In the genomic region with DNA sequence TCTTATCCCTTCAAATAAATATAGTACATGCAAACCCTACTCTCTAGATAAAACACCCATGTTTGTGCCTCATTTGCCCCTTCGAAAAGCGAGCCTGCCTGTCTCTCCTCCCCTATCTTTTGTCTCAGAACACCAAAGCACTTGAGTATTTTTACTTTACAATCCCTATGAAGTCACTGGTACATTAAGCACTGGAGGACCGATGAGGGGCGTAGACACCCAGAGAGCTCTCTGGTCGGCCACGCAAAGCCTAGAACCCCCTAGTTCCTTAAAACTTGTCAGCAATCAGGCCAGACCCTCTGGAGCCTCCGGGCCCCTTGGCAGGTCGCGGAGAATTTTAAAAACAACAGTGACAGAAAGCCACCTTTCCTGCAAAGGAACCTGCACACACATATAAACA, we compare ENCODE assay signal across 9 mouse cellular contexts. TPM values are rescaled to one million over a fixed set of nuclear protein-coding genes. Genes with fewer than 3 reads are reported as not detected.
DNase-seq lines count a peak whose midpoint lies in the region; ATAC-seq and TF ChIP-seq lines count a peak whose summit lies in the region.
"Had no signal": no experiment of that assay in that cellular context is flagged by ENCODE, and none has a peak within 500 bp of the region (broad histone marks: within the 10 kb centered on the region; RNA-seq: fewer than 3 reads in every experiment).

No protein-coding gene starts in this region.

- no peaks in the 10 kb centered on the region for H3K36me3 ChIP-seq in lung, embryonic 14.5 days (ENCODE audit: insufficient read depth)
- no peaks in the 10 kb centered on the region for H3K36me3 ChIP-seq in hindbrain, postnatal 0 days (ENCODE audit: insufficient read depth, low read length)
- no peaks in the 10 kb centered on the region for H3K36me3 ChIP-seq in neural tube, embryonic 14.5 days (ENCODE audit: control insufficient read depth, insufficient read depth, low read length)

- H3K4me1 ChIP-seq in lung, embryonic 14.5 days (ENCODE audit: insufficient read depth): no peaks in the 10 kb centered on the region; the same call in none of the 2 replicates
- no peaks in the 10 kb centered on the region for H3K4me1 ChIP-seq in hindbrain, postnatal 0 days (ENCODE audit: insufficient read depth, low read length)
- H3K4me1 ChIP-seq in neural tube, embryonic 14.5 days (ENCODE audit: control insufficient read depth, insufficient read depth, low read length): peaks cover 15% of the 10 kb centered on the region; the same call in 1 of the 2 replicates

- peak overlapping the region; percentile 85 for H3K4me2 ChIP-seq in lung, embryonic 14.5 days
- H3K4me2 ChIP-seq in hindbrain, postnatal 0 days (ENCODE audit: low read depth, low read length): peak overlapping the region; percentile 81
- peak overlapping the region; percentile 64 for H3K4me2 ChIP-seq in neural tube, embryonic 14.5 days (ENCODE audit: low read depth, low read length)

- H3K9me3 ChIP-seq in lung, embryonic 14.5 days (ENCODE audit: low read depth, low read length): no peaks in the 10 kb centered on the region
- H3K9me3 ChIP-seq in hindbrain, postnatal 0 days (ENCODE audit: low read length): no peaks in the 10 kb centered on the region
- H3K9me3 ChIP-seq in neural tube, embryonic 14.5 days (ENCODE audit: control insufficient read depth, low read length): no peaks in the 10 kb centered on the region

- peaks cover 11% of the 10 kb centered on the region; the same call in 1 of the 2 replicates for H3K27me3 ChIP-seq in lung, embryonic 14.5 days (ENCODE audit: insufficient read depth, low read length)
- H3K27me3 ChIP-seq in hindbrain, postnatal 0 days (ENCODE audit: insufficient read depth, low read length): no peaks in the 10 kb centered on the region
- no peaks in the 10 kb centered on the region for H3K27me3 ChIP-seq in neural tube, embryonic 14.5 days (ENCODE audit: control insufficient read depth, insufficient read depth, low read length)

- TF ChIP-seq CTCF in lung, embryonic 14.5 days (IDR thresholded peaks at IDR 0.05; ENCODE audit: low read depth): no peak
- no peak for TF ChIP-seq CTCF in hindbrain, postnatal 0 days (IDR thresholded peaks at IDR 0.05; ENCODE audit: low read depth)

- no peak overlapping the region for H3K27ac ChIP-seq in lung, embryonic 14.5 days (ENCODE audit: low read depth)
- peak overlapping the region; percentile 38; the same call in 1 of the 2 replicates for H3K27ac ChIP-seq in hindbrain, postnatal 0 days
- peak overlapping the region; percentile 92 for H3K27ac ChIP-seq in neural tube, embryonic 14.5 days (ENCODE audit: low read depth, low read length)

- peak; percentile 9 for DNase-seq in cerebellum, adult 9-10 months
- no peak for DNase-seq in cerebellum, postnatal 4 days (ENCODE audit: low spot score in 2 of 2)
- DNase-seq in lung, embryonic 14.5 days: peak; percentile 8
- DNase-seq in lung, postnatal 10 days: no peak
- DNase-seq in hindbrain, postnatal 0 days (ENCODE audit: low spot score): no peak
- DNase-seq in ovary, postnatal 10 days (ENCODE audit: low spot score): no peak
- DNase-seq in kidney, postnatal 25 days: no peak
- DNase-seq: kidney, adult 2 months had no signal

- WGBS in lung, embryonic 14.5 days: 44% methylated on average over 9 of the region's 9 CpGs
- WGBS in hindbrain, postnatal 0 days: 15% methylated on average over 9 of the region's 9 CpGs
- 15% methylated on average over 9 of the region's 9 CpGs for WGBS in neural tube, embryonic 14.5 days

- ATAC-seq in lung, embryonic 14.5 days (ENCODE audit: insufficient read depth): no peak
- no peak for ATAC-seq in hindbrain, postnatal 0 days
- ATAC-seq in neural tube, embryonic 14.5 days (ENCODE audit: low read depth): 0 out of 2 replicates have a peak, but pooled peaks have one; percentile 21

- H3K4me3 ChIP-seq in lung, embryonic 14.5 days (ENCODE audit: low read depth, low read length): peak overlapping the region; percentile 73
- H3K4me3 ChIP-seq in hindbrain, postnatal 0 days (ENCODE audit: low read length): peak overlapping the region; percentile 95
- H3K4me3 ChIP-seq in neural tube, embryonic 14.5 days (ENCODE audit: low read depth, low read length): peak overlapping the region; percentile 95

- H3K9ac ChIP-seq in lung, embryonic 14.5 days: no peak overlapping the region
- H3K9ac ChIP-seq in hindbrain, postnatal 0 days (replicated peaks; ENCODE audit: low read length): peak overlapping the region; percentile 96
- peak overlapping the region; percentile 99 for H3K9ac ChIP-seq in neural tube, embryonic 14.5 days (replicated peaks; ENCODE audit: low read depth, low read length)

RNA-seq across cellular contexts. Expression of gene Mark1, which starts 1.2 kb away (rescaled TPM):
- 2.5 and 3.0 TPM in 2 replicates for polyA plus RNA-seq in lung, embryonic 14.5 days (2014; fragmentation: Nextera tagmentation; extraction: Ambion mirVana)
- 53.4 and 56.5 TPM in 2 replicates for total RNA-seq in hindbrain, postnatal 0 days (2014; rRNA removed)
- polyA plus RNA-seq in hindbrain, postnatal 0 days (2015; fragmentation: Nextera tagmentation; extraction: Ambion mirVana): 10.6 and 11.6 TPM in 2 replicates
- 14.1 and 15.2 TPM in 2 replicates for polyA plus RNA-seq in neural tube, embryonic 14.5 days (2014; fragmentation: Nextera tagmentation; extraction: Ambion mirVana)

Comparison
In these comparisons a context has a peak if more than half of its experiments do, and no peak if none do; other contexts are left out.
1. DNase-seq: peak in cerebellum, adult 9-10 months (single experiment) and lung, embryonic 14.5 days (single experiment); none in cerebellum, postnatal 4 days (0 of 2), lung, postnatal 10 days (single experiment), hindbrain, postnatal 0 days (single experiment), ovary, postnatal 10 days (single experiment) and kidney, postnatal 25 days (0 of 2).
2. Peak in every context shown above with its lines, with median percentiles within 50 percentile points of each other: H3K4me2 ChIP-seq and H3K4me3 ChIP-seq.